Mouse (Mus musculus) neutrophil, adult 59 days (primary cell): ENCODE results near the gene Vmn2r100. TPM values are rescaled to one million over a fixed set of nuclear protein-coding genes. Genes with fewer than 3 reads are reported as not detected.

Source experiments
- total RNA-seq, 2 experiments: library from RNA; stranded (reverse); gene quantifications; 1 replicate in 1 of 2; 2 replicates in 1 of 2; pipeline ENCODE4 v1.2.4; 2023

The Vmn2r100 gene
- total RNA-seq: not detected

GRCm38 (mm10) chr17:19504432-19504831, at the start of gene Vmn2r100:
TSS of gene Vmn2r100 (plus strand) at chr17:19504732.

GRCm38 (mm10) chr17:19576927-19577326, 72.4 kb downstream of the Vmn2r100 start, which contains the start of gene Vmn2r101:
TSS of gene Vmn2r101 (plus strand) at chr17:19577227.

Other genes starting within 250 kb of the Vmn2r100 start
- not detected for gene Vmn2r99, start 142.8 kb upstream of the Vmn2r100 start, total RNA-seq
- gene Vmn2r101, start 72.5 kb downstream of the Vmn2r100 start, total RNA-seq: not detected
- not detected for gene Vmn2r102, start 155.6 kb downstream of the Vmn2r100 start, total RNA-seq